Mouse (Mus musculus): Measurements from ENCODE around the gene Cd63.

Gene Cd63

GRCm38 (mm10) chr10:128900698-128901097 is at the start of gene Cd63:
Cd63 (plus strand) TSS chr10:128900989.
- DNase-seq: no peak

- DNase-seq: no peak
These were observed 39.6 kb upstream of the Cd63 start for GRCm38 (mm10) chr10:128861176-128861575.

GRCm38 (mm10) chr10:128866042-128866441 is 34.7 kb upstream of the Cd63 start:
- DNase-seq: no peak

- DNase-seq: no peak
These were observed 34.3 kb upstream of the Cd63 start for GRCm38 (mm10) chr10:128866518-128866917.

- no peak for DNase-seq
These were observed 30.4 kb upstream of the Cd63 start for GRCm38 (mm10) chr10:128870341-128870740.

- DNase-seq: no peak
These were observed 22.5 kb upstream of the Cd63 start for GRCm38 (mm10) chr10:128878291-128878690.

- no peak for DNase-seq
These were observed 22.0 kb upstream of the Cd63 start for GRCm38 (mm10) chr10:128878811-128879210.

- DNase-seq: no peak
These were observed 18.7 kb upstream of the Cd63 start for GRCm38 (mm10) chr10:128882067-128882466.

GRCm38 (mm10) chr10:128888941-128889827 is 11.6 kb upstream of the Cd63 start:
- no peak for DNase-seq

GRCm38 (mm10) chr10:128889846-128890245 is 10.9 kb upstream of the Cd63 start:
- no peak for DNase-seq

GRCm38 (mm10) chr10:128890383-128891295 is 10.2 kb upstream of the Cd63 start:
- peak; percentile 47 for DNase-seq

- DNase-seq: peak; percentile 75
These were observed 9.3 kb upstream of the Cd63 start, which contains the start of gene Gdf11 for GRCm38 (mm10) chr10:128891296-128892094. Gdf11 (minus strand) TSS chr10:128891718.

GRCm38 (mm10) chr10:128892246-128892645 is 8.5 kb upstream of the Cd63 start:
- peak; percentile 39 for DNase-seq

- peak; percentile 75 for DNase-seq
These were observed 5.4 kb upstream of the Cd63 start for GRCm38 (mm10) chr10:128895437-128895836.

GRCm38 (mm10) chr10:128895952-128896693 is 4.7 kb upstream of the Cd63 start:
- no peak for DNase-seq

GRCm38 (mm10) chr10:128896807-128897206 is 4.0 kb upstream of the Cd63 start:
- no peak for DNase-seq

- no peak for DNase-seq
These were observed 3.3 kb upstream of the Cd63 start for GRCm38 (mm10) chr10:128897501-128897900.

GRCm38 (mm10) chr10:128899759-128900490 is 864 bp upstream of the Cd63 start:
- DNase-seq: no peak

GRCm38 (mm10) chr10:128901409-128901808 is 620 bp downstream of the Cd63 start:
- no peak for DNase-seq

GRCm38 (mm10) chr10:128902409-128902988 is 1.7 kb downstream of the Cd63 start:
- no peak for DNase-seq

GRCm38 (mm10) chr10:128904812-128905211 is 4.0 kb downstream of the Cd63 start:
- no peak for DNase-seq

All from thymus, postnatal 25 days (tissue).